Mouse (Mus musculus) megakaryocyte, adult 5-6 weeks (primary cell): ENCODE results near the gene Nodal. TPM values are rescaled to one million over a fixed set of nuclear protein-coding genes. Genes with fewer than 3 reads are reported as not detected.
"Not testable (repeated sequence)": the region's sequence is repeated elsewhere in the genome, so short reads cannot be mapped to it uniquely, and the experiment has no call there.

Experiments
- ATAC-seq: 2 replicates; pipeline ENCODE4 v1.8.0; 2016; ENCODE audit warnings: mild to moderate bottlenecking, inconsistent platforms; ENCODE audit not compliant: poor library complexity, severe bottlenecking
- total RNA-seq, 2 experiments: library from RNA; stranded (forward) in 1 of 2; stranded (reverse) in 1 of 2; fragments of 153-499, 151-499 nt in 1 of 2; fragments of 221-1000, 200-1000 nt in 1 of 2; gene quantifications; 2 replicates each; pipeline versions ENCODE4 v1.2.3 to v1.2.4; 2015 to 2017

The Nodal gene
- total RNA-seq, 2 experiments from 2014 or later: not detected

DNA sequence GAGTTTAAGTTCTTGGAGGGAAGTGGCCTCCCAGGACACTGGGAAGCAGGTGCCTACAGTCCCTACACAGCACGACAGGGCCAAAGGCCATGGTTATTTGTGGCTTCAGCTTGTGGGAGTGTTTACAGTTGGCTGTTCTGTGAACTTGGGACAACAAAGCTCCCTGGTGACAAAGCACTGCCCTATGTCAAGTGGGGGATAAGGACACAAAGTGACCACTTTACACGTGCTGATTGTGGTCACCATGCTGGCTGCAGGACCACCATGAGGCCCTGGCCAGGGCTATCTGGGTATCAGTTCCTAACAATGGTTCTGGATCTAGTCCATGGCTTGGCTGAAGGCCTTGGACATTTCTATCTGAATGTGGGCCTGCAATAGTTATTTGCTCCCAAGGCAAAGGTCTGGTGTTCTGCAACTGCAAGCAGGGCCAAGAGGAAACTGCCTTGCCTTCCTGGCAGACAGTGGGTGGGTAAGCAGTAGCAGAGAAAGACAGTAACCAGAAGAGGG is 8.5 kb downstream of the Nodal start:
- no peak for ATAC-seq

DNA sequence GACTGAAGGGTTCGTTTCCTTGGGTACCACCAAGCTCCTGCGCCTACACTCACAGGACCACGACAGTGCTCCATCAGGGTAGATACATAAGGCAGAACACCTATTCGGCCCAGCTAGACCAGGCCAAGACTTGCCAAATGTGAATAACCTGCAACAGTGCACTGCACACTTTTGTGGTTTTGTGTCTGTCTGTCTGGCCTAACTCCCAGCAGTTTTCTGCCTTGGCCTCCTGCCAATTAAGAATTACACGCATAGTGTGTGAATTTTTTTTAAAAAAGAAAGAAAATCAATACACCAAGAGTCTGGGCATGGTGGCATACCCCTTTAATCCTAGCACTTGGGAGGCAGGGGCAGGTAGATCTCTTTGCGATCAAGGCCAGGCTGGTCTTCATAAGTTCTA is 10.2 kb downstream of the Nodal start:
- ATAC-seq: no peak

DNA sequence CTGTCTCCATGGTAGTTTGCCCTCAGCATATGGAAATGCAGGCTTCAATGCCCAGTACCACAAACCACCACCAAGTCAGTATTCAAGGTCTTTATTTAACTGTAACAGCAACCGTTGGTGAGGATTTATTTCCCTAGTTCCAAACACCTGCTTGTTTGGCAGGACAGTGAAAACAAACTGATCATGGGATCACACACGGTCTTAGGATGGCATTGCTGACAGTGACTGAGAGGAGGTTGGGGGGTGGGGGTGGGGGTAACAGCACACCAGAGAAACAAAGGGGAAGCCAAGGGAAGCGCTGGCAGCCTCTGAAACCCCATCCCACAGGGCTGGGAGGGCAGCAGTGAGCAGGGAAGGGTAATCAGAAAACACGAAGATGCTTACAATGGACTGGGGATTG is 10.6 kb downstream of the Nodal start:
- no peak for ATAC-seq

DNA sequence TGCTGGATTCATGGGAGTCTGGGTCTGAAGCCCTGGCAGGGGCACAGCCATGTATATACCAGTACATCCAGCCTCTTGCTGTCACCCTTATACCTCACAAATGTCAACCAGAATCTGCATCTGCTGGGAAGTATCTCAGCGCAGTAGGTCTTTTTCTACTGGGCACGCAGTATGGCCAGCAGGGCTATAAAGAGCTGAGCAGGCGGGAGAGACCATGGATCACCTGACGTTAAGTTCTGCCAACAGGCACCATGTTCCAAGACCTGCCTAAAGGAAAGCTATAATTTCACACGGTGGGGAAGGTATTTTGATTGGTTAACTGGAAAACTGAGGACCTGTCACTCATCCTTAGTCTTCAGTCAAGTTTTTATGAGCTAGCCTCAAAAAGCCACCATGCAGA is 11.3 kb downstream of the Nodal start:
- no peak for ATAC-seq

DNA sequence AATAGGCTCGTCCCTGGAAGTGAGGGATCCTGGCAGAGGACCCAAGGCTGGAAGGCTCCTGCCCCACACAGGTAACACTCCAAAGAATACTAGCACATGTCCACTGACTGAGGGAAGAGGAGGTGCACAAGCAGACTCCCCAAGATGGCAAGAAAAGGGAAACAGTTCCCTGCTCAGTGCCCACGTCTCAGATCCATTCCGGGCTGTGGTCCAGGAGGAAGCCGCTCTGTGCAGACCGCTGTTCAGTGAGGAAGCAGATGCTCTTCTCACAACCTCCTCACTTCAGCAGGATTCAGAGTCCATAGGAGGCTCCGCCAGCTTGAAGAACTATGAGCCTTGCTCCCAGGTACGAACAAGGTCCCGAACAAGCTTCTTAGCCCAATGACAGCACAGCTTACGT is 13.6 kb downstream of the Nodal start:
- no peak for ATAC-seq

DNA sequence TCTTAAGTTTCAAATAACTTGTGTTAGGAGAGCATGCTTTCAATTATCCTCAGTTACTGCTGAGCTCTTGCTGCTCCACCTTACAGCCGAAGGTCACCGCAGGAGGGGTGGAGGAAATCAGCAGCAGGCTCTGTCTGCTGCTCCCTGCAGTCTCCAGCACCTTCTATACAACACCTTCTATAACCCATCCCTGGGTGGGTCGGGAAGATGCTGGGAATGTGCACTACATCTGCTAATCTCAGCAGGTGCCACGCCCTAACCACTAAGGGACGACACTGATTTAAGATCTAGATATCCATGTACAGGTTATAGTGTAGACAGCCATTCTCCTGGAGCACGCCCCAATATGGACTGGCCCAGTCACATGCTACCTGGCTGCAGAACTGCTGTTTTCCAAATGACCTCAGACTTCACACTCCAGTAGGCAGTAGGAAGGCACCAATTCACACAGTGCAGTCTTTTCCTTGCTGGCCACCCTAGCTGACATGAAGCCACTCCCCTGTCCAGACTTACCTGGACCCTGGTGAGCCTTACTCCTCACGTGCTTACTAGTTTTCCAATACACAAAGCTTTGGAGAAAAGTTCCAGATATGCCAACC is 22.5 kb downstream of the Nodal start:
- ATAC-seq: no peak

DNA sequence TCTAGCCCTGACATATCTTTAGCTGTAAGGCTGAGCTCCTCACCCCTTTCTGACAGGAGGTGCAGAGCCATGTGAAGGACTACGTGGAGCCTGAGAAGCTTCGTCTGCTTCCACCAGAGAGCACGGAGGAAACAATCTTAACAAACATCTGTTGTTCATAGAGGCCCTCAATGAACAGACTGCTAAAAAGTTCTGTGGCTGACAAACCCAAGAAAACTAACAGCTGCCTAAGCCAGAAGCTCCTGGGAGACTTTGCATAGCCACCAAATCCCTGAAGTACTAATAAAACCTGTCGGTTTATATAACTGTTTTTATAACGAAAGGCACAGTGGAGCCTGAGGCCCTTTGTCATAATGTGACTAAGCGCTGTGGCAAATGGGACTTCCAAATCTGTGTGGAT is 25.7 kb downstream of the Nodal start:
- ATAC-seq: no peak

DNA sequence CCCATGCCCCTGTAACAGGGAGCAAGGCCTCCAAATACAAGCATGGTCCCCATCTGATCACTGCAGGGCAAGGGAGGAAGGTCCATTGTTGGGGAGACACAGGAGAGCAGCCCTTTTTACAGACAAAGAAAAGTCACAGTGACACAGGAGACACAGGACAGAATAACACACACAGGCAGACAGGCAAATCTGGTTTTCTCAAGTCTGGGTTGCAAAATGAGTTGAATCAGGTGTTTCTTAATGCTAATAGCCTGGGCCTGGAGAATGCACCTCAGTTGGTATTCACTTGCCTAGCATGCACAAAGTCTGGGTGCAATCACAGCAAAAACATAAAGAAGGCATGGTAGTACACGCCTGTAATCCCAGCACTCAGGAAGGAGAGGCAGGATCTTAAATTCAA is 26.1 kb downstream of the Nodal start:
- no peak for ATAC-seq

DNA sequence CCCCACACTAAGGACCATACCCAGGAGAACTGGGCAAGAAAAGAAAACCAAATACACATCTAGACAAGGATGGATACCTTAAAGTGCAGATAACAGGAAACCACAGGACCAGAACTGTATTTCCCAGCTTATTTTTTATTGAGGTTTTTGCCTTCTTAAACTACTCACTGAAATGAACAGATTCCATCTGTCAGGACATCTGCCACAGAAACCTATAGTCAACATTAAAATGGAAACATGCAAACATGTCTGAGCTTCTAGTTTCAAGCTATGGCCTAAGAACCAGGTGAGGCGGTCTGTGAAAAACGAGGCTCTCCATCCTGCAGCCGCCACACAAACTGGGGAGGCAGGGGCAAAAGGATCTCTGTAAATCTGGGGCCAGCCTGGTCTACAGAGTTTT is 27.2 kb downstream of the Nodal start:
- ATAC-seq: no peak

DNA sequence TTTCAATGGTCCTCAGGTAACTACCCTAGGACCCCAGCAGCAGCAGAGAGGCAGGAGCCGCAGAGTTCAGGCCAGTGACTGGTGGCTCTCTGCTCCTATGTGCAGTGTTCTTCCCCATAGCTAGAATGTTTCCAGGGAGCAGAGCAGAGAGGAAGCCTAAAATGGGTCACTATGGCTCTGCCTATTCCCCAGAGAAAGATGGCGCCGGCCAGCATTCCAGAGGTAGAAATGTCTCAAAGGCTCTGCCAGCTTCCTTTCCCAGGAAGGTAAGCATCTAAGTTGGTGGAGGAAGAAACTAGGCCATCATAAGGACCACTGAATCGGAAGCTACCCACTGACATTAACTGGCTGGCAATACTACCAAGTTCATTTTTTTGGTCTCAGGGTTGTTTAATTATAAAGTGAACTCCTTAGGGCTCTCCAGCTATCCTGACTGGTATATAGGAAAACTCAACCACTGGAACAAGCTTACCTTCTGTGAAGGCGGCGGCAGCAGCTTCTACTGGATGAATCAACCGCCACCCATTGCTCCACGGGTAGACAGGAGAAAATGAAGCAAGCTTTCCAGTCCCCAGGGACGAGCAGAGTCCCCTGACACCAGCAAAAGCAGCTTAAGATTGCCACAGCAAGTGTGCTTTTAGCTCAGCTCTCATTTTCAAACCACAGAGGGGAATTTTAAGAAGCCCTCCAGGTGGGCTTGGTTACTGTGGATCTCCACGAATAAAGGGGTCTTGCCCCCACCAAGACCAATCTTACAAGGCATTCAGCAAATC is 30.0 kb downstream of the Nodal start:
- ATAC-seq: no peak

DNA sequence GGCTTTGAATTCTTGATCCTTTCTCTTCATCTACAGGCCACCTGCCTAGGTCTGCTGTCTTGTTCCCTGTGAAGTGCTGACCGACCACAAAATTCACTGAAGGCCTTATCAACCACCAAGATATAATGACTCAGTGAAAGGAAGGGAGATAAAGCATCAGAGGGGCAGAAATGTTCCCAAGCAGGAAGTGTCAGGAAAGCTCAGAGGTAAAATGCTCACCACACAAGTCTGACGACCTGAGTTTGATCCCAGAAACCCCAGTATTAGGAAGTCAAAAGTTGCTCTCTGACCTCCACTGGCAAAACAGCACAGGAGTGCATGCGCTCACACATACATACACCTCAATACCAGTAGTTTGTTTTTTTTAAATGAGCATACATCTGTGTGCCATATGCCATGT is 31.1 kb downstream of the Nodal start:
- no peak for ATAC-seq

DNA sequence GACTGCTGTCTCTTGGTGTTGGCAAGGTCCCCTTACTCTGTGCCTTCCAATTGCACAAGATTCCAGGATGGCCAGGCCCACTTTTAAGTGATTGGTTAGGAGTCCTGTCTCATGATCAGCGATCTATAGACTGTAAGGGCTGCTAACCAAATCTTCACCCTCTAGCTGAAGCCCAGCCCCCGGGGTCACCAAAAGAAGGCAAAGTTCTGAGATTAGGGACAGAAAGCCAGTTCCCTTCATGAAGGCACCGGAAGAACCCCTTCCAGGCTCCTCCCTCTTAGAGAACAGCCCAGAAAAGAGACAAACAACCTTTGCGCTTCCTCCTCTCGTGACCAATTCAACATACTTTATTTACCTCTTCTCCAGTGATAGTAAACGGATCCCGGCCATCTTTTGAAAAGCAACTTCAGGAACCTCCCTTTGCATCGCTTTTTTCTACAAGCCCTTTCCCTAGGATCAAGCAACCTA is 33.7 kb downstream of the Nodal start:
- peak; percentile 56 for ATAC-seq

DNA sequence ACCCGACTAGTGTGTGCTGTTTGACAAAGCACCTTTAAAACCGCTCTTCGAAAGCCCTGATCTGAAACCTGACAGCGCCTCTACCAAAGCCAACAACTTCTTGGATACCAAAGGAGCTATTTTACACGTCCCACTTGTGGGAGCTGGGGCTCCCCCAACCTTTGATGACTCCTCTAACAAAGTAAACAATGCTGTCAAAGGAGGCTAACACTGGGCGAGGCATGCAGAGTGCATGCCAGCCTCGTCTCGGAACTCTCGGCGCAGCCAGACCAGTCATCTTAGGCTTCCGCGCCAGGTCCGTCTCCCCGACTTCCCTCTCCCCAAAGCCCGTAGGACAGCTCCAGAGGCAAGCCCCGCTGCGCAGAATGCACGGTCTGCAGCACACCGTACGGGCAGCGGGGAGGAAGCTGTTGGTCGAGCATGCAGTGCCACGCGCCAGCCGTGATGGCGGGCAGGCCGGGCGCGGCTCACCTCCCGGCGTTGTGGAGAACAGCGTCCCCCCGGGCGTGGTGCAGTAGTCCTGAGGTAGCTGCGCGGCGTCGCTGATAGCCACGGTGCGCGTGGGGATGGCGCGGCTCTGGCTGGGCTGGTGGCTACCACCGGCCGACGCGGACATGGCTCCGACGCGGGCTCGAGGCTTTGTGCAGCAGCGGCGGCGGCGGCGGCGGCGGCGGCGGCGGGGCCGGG is 34.3 kb downstream of the Nodal start:
- peak; percentile 26 for ATAC-seq

DNA sequence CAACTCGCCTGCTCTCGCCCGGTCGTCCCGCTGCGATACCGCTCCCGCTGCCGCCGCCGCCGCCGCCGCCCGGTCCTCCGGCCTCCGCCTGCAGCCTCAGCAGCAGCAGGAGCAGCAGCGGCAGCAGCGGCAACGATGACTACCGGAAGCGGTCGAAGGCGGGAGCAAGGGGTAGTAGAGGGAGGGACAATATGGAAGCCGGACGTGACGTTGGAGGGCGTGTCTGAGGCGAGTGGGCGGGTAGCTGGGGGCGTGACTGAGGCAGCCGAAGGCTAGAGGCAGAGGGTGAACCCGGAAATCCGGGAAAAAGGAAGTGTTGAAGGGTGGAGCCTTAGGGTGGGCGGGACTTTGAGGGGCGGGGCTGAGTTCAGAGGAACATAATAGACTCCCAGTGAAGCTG is 34.9 kb downstream of the Nodal start, which contains the start of gene Eif4ebp2:
Gene Eif4ebp2 (minus strand): TSS at position 17 of the 400 bp plus-strand sequence.
- peak; percentile 97 for ATAC-seq

DNA sequence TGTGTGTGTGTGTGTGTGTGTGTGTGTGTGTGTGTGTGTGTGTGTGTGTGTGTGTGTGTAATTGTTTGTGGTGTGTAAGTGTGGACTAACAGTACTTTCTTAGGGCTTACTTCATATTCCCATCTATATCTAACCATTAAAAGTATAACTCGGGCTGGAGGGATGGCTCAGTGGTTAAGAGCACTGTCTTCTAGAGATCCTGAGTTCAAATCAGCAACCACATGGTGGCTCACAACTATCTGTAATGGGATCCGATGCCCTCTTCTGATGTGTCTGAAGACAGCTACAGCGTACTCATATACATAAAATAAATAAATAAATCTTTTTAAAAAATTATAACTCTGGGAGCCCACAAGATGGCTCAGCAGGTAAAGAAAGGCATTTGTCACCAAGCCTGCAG is 35.4 kb downstream of the Nodal start:
- not testable (repeated sequence) for ATAC-seq

DNA sequence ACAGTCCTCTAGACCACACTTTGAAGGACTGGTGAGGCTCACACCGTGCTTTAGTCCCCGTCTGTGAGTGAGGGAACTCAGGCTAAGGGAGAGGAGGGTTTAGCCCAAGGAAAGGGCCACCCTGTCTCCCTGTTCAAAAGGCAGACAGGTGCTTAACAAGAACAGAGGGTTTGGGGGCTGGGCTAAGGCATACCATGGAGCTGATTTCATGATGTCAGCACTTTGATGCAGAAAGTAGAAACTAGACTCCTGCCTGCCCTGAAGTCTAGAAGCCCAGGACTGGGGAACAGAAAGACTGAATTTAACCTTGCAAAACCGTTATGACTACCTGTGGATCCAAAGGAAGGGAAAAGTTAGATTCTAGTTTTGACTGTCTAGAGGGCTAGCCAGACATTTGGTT is 39.4 kb downstream of the Nodal start:
- ATAC-seq: no peak

DNA sequence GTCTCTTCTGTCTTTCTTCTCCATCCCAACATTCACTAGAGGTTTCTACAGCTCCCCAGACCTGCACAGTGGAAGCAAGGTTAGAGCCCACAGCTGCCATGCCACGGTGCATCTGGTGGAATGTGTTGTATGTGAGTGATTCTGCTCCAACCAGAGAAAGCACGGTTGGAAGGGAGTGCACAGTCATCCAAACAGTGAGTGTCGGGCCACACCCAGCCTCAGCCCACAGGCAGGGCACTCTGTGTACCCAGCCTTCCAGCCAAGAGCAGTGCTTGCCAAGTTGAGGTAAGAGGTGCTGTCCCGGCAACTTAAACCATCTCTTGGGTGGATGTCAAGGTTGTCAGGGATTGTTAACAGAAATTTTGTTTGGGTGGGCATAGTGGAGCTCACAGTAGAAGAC is 47.2 kb downstream of the Nodal start:
- ATAC-seq: peak; percentile 22; the same call in 1 of the 2 replicates

DNA sequence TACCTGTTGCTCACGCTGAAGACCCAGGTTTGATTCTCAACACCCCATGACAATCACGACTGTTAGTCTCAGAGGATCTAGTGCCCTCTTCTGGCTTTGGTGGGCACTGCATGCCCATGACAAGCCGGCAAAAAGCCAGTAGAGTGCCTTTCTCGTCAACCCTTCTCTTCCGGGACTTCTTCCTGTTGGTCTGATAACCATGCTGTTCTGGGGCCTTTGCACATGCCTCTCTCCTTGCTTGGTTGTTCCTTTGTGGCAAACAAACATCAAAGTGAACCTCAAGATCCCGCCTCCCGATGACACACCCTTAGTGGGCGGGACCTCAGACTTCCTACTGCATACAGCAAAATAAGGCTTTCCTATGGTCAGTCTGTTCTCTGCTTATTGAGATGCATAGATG is 48.5 kb downstream of the Nodal start:
- ATAC-seq: peak; percentile 53

DNA sequence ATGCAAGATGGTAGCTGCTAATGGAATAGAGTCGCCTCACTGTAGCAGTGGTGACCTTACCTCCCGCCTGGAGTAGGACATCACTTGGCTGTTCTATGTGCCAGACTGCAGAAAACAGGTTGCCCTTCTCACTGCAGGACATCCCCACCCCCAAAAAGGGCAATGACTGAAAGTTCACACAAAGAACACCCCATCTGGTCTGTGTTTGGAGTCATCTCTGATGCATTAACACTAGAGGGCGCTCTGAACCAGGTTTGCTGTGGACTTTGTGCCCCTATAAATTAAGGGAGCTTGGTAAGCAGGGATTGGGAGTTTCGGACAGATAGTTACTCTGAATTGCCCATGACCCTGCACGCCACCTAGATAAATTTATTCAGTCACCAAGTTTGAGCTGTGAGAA is 49.1 kb downstream of the Nodal start:
- peak; percentile 64 for ATAC-seq

DNA sequence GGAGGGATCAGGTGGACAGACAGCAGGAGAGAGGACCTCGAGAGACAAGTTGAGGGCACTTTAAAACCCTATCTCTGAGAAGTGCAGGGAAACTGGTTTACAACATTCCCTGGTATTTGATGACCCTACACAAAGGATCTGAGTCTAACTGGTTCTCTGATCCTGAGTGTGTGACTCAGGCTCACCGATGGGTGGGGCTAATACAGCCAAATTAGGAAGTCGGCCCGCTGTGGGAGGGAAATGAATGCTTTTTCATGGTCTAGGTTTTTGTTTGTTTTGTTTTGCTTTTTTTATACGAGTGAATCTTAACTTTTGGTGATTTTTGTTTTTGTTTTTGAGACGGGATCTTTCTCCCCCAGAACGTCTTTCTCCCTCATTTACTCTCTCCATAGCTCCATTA is 51.1 kb downstream of the Nodal start:
- ATAC-seq: peak; percentile 56; the same call in 1 of the 2 replicates

DNA sequence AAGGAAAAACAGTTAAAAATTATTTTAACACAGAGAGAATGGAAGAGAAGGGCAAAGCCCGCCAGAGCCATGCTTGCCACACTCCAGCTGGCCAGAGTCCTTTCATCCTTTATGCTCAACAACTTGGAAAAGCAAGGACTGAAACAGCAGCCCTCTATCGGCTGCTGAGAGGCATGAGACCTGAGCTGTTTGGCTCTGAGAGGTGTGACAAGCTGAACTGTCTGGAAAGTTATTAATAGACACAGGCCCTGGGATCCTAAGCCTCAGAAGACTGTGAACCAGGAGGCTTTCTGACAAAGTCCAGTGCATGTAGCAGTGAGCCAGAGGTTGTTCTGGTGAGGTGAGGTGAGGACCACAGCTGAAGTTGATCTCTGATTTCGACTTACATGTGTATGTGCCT is 55.9 kb downstream of the Nodal start:
- no peak for ATAC-seq

DNA sequence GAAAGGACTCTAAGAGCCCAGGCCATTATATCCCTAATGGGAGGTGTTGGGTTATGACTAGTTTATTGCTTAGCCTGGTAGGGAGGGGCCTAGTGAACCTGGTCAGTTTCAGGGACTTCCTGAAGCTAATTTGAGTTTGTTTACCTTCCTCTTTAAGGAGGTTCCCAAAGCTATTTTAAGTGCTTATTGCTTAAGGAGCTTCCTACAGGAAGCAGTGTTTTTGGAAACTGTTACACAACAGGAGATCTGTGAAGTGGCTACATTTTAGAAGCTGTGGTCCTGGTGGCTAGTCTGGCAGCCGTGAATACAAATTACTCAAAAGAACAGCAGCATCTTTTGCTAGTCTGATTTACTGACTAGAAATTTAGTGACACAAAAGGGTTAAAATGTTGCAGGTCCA is 56.6 kb downstream of the Nodal start:
- ATAC-seq: peak; percentile 40
